In the genomic region with DNA sequence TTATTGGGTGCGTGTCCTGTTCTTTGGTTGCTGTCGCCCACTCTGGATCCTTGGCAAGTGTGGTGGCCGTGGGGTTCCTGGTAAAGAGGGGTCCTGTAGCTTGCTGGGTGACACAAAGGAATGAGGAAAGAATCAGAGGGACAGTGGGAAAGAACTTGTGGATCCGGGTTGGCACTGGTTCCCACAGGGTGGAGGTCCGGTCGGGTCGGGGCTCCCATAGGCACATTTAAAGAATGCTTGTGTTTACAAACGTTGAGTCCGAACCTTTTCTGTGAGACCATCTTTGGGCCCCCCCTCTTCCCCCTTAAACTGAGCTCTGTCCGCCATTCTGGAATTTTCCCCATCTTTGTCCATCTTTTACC, we compare ENCODE assay signal across 12 mouse cellular contexts. TPM values are rescaled to one million over a fixed set of nuclear protein-coding genes. Genes with fewer than 3 reads are reported as not detected.
DNase-seq lines count a peak whose midpoint lies in the region; ATAC-seq and TF ChIP-seq lines count a peak whose summit lies in the region.
"Had no signal": no experiment of that assay in that cellular context is flagged by ENCODE, and none has a peak within 500 bp of the region (broad histone marks: within the 10 kb centered on the region; RNA-seq: fewer than 3 reads in every experiment).

No protein-coding gene starts in this region.

- 0 out of 2 replicates have a peak, but pooled peaks cover 3% of the 10 kb centered on the region for H3K9me3 ChIP-seq in heart, embryonic 16.5 days (replicated peaks; ENCODE audit: control insufficient read depth, low read length)
- no peaks in the 10 kb centered on the region for H3K9me3 ChIP-seq in hindbrain, embryonic 13.5 days
- H3K9me3 ChIP-seq in midbrain, embryonic 12.5 days: no peaks in the 10 kb centered on the region

- no peak for TF ChIP-seq CTCF in cortical plate, adult 2 months (IDR thresholded peaks at IDR 0.05; ENCODE audit: extremely low read depth, insufficient read depth, low read length)

- peak overlapping the region; percentile 54; the same call in 1 of the 2 replicates for H3K4me2 ChIP-seq in heart, embryonic 16.5 days (ENCODE audit: low read depth, low read length)
- peak overlapping the region; percentile 36 for H3K4me2 ChIP-seq in hindbrain, embryonic 13.5 days
- peak overlapping the region; percentile 38 for H3K4me2 ChIP-seq in midbrain, embryonic 12.5 days (replicated peaks)

- DNase-seq in heart, postnatal 25 days (ENCODE audit: low spot score): no peak
- DNase-seq in spleen, adult 18-20 months: no peak
- DNase-seq in gastrocnemius, adult 8-10 months (ENCODE audit: low spot score in 2 of 2): no peak
- DNase-seq: layer of hippocampus, adult 9-11 months; thymus, postnatal 4 days had no signal

- no peak overlapping the region for H3K27ac ChIP-seq in heart, embryonic 16.5 days (ENCODE audit: low read length)
- no peak overlapping the region for H3K27ac ChIP-seq in cortical plate, adult 2 months (ENCODE audit: insufficient read depth, low read length)
- H3K27ac ChIP-seq in hindbrain, embryonic 13.5 days: no peak overlapping the region
- H3K27ac ChIP-seq in midbrain, embryonic 12.5 days (replicated peaks): no peak overlapping the region

- peak overlapping the region; percentile 34 for H3K4me3 ChIP-seq in heart, embryonic 16.5 days (ENCODE audit: low read length)
- peak overlapping the region; percentile 16; the same call in 1 of the 2 replicates for H3K4me3 ChIP-seq in cortical plate, adult 2 months (ENCODE audit: insufficient read depth, low read length)
- peak overlapping the region; percentile 24 for H3K4me3 ChIP-seq in hindbrain, embryonic 13.5 days
- H3K4me3 ChIP-seq in midbrain, embryonic 12.5 days: peak overlapping the region; percentile 27

- no peaks in the 10 kb centered on the region for H3K36me3 ChIP-seq in heart, embryonic 16.5 days (ENCODE audit: control insufficient read depth, insufficient read depth)
- no peaks in the 10 kb centered on the region for H3K36me3 ChIP-seq in hindbrain, embryonic 13.5 days
- H3K36me3 ChIP-seq in midbrain, embryonic 12.5 days: no peaks in the 10 kb centered on the region

- H3K4me1 ChIP-seq in heart, embryonic 16.5 days (ENCODE audit: control insufficient read depth, insufficient read depth, low read length): peaks cover 10% of the 10 kb centered on the region
- H3K4me1 ChIP-seq in cortical plate, adult 2 months (ENCODE audit: control insufficient read depth, insufficient read depth, low read length): no peaks in the 10 kb centered on the region
- H3K4me1 ChIP-seq in hindbrain, embryonic 13.5 days (replicated peaks): peaks cover 13% of the 10 kb centered on the region
- peaks cover 5% of the 10 kb centered on the region; the same call in 1 of the 2 replicates for H3K4me1 ChIP-seq in midbrain, embryonic 12.5 days

- 16% methylated on average over 10 of the region's 10 CpGs for WGBS in heart, embryonic 16.5 days
- WGBS in hindbrain, embryonic 13.5 days: 7% methylated on average over 10 of the region's 10 CpGs
- WGBS in midbrain, embryonic 12.5 days: 9% methylated on average over 10 of the region's 10 CpGs

- intact Hi-C loops in heart, postnatal 25 days (cut with DNase I): no loop called here

- H3K9ac ChIP-seq in heart, embryonic 16.5 days (ENCODE audit: low read length): no peak overlapping the region
- no peak overlapping the region for H3K9ac ChIP-seq in hindbrain, embryonic 13.5 days
- no peak overlapping the region for H3K9ac ChIP-seq in midbrain, embryonic 12.5 days (replicated peaks)

- no peak for ATAC-seq in heart, embryonic 16.5 days (replicated peaks; ENCODE audit: extremely low read depth, insufficient read depth, low FRiP score)
- ATAC-seq in hindbrain, embryonic 13.5 days (ENCODE audit: low FRiP score): no peak
- ATAC-seq in midbrain, embryonic 12.5 days (ENCODE audit: low FRiP score, low read depth): no peak
- no peak for ATAC-seq in erythroid progenitor cell, adult 5-6 weeks (replicated peaks; ENCODE audit: low FRiP score, poor library complexity, severe bottlenecking)

- peaks cover 39% of the 10 kb centered on the region for H3K27me3 ChIP-seq in heart, embryonic 16.5 days (ENCODE audit: control insufficient read depth, insufficient read depth, low read length)
- H3K27me3 ChIP-seq in hindbrain, embryonic 13.5 days: peaks cover 67% of the 10 kb centered on the region
- peaks cover 55% of the 10 kb centered on the region for H3K27me3 ChIP-seq in midbrain, embryonic 12.5 days

- TF ChIP-seq POLR2A in cortical plate, adult 2 months (IDR thresholded peaks at IDR 0.05; ENCODE audit: extremely low read depth, insufficient read depth, low read length): no peak

RNA-seq across cellular contexts. Expression of a gene that starts 59.8 kb away (rescaled TPM):
- not detected in 2 replicates for polyA plus RNA-seq in heart, embryonic 16.5 days (2015; fragmentation: Nextera tagmentation; extraction: Ambion mirVana)
- total RNA-seq in heart, postnatal 25 days (2021): not detected
- not detected in 2 replicates for polyA plus RNA-seq in cortical plate, adult 2 months (2012; rRNA removed)
- not detected in 2 replicates for polyA plus RNA-seq in hindbrain, embryonic 13.5 days (2015; fragmentation: Nextera tagmentation; extraction: Ambion mirVana)
- polyA plus RNA-seq in midbrain, embryonic 12.5 days (2016; fragmentation: Nextera tagmentation; extraction: Ambion mirVana): not detected in 2 replicates
- not detected for total RNA-seq in gastrocnemius, adult 8-10 months (2022)
- not detected in 2 replicates for total RNA-seq in erythroid progenitor cell, adult 5-6 weeks (2015; ENCODE audit: low replicate concordance)
- total RNA-seq in erythroid progenitor cell, adult 5-6 weeks (2017; ENCODE audit: low replicate concordance): not detected in 2 replicates
- total RNA-seq: neutrophil, adult 5-6 weeks had no signal
- polyA plus RNA-seq: brain, embryonic 14.5 days had no signal
